Mouse (Mus musculus): ENCODE results near the gene Zmym3. TPM values are rescaled to one million over a fixed set of nuclear protein-coding genes. Genes with fewer than 3 reads are reported as not detected.
"Not testable (repeated sequence)": the region's sequence is repeated elsewhere in the genome, so short reads cannot be mapped to it uniquely, and the experiment has no call there.

Gene Zmym3
- total and polyA plus RNA-seq, 3 experiments = 60.1 to 65.1 (median 60.8) TPM

GRCm38 (mm10) chrX:101376190-101376968, 44.3 kb downstream of the Zmym3 start, which contains the start of gene Gjb1:
Gene Gjb1, plus strand, starts transcription at chrX:101376378.
- no peak for DNase-seq

GRCm38 (mm10) chrX:101372946-101373345, 47.7 kb downstream of the Zmym3 start:
- no peak for DNase-seq

- no peak for DNase-seq
These were observed 50.1 kb downstream of the Zmym3 start for GRCm38 (mm10) chrX:101370573-101370972.

DNA sequence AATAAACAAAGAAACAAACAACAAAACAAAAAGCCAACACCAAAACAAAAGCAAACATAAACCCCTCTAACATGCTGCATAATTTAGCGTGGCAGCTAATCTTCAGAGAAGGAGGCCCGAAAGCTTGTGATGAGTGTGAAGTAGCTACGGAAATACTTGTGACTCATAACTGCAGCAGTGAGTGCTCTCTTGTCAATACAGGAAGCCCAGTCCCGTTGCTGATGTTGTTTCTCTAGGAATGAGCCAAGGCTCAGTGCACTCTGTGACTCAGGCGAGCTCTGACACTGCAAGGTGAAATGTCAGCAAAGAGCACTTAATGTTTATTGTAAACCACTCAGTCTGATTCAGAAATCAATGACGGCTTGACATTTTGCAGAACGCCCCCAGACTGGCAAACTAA, 51.6 kb downstream of the Zmym3 start:
- peak; percentile 55 for DNase-seq

- DNase-seq = not testable (repeated sequence)
These were observed 61.7 kb downstream of the Zmym3 start for GRCm38 (mm10) chrX:101358902-101359301.

Other genes with a start within 250 kb of the Zmym3 start
- gene Snx12, start 198.3 kb downstream of the Zmym3 start, total RNA-seq (2021) = 10 to 100 TPM; 58.8 to 58.9 TPM
- gene Snx12, start 198.3 kb downstream of the Zmym3 start, polyA plus RNA-seq (2012; rRNA removed) = 18.0 and 18.3 TPM in 2 replicates
- 10 to 100 TPM; 25.6 to 32.9 TPM for gene Foxo4, start 166.3 kb downstream of the Zmym3 start, total RNA-seq (2021)
- 39.0 and 42.5 TPM in 2 replicates for gene Foxo4, start 166.3 kb downstream of the Zmym3 start, polyA plus RNA-seq (2012; rRNA removed)
- gene Gm614, start 156.9 kb downstream of the Zmym3 start, total RNA-seq (2021) = not detected
- not detected in 2 replicates for gene Gm614, start 156.9 kb downstream of the Zmym3 start, polyA plus RNA-seq (2012; rRNA removed)
- gene Il2rg, start 152.6 kb downstream of the Zmym3 start, total RNA-seq (2021) = 1 to 10 TPM; 5.9 to 8.4 TPM
- 3.7 TPM in 2 replicates for gene Il2rg, start 152.6 kb downstream of the Zmym3 start, polyA plus RNA-seq (2012; rRNA removed)
- gene Gm20489, start 151.8 kb downstream of the Zmym3 start, total RNA-seq (2021) = not detected
- not detected in 2 replicates for gene Gm20489, start 151.8 kb downstream of the Zmym3 start, polyA plus RNA-seq (2012; rRNA removed)
- 10 to 100 TPM; 30.2 to 36.4 TPM for gene Med12, start 146.8 kb downstream of the Zmym3 start, total RNA-seq (2021)
- gene Med12, start 146.8 kb downstream of the Zmym3 start, polyA plus RNA-seq (2012; rRNA removed) = 132 and 157 TPM in 2 replicates
- 10 to 100 TPM in 1 of 2 experiments, 1 to 10 TPM in 1; 5.2 to 28.2 TPM for gene Nlgn3, start 121.7 kb downstream of the Zmym3 start, total RNA-seq (2021)
- gene Nlgn3, start 121.7 kb downstream of the Zmym3 start, polyA plus RNA-seq (2012; rRNA removed) = 2.8 and 3.9 TPM in 2 replicates
- 1 to 10 TPM in 1 of 2 experiments, not detected in 1; 2.7 TPM for gene Gjb1, start 44.5 kb downstream of the Zmym3 start, total RNA-seq (2021)
- 0.11 and 0.84 TPM in 2 replicates for gene Gjb1, start 44.5 kb downstream of the Zmym3 start, polyA plus RNA-seq (2012; rRNA removed)
- 100 to 1,000 TPM; 208 to 263 TPM for gene Nono, start 8.5 kb upstream of the Zmym3 start, total RNA-seq (2021)
- 31.1 and 46.6 TPM in 2 replicates for gene Nono, start 8.5 kb upstream of the Zmym3 start, polyA plus RNA-seq (2012; rRNA removed)
- gene Itgb1bp2, start 28.2 kb upstream of the Zmym3 start, total RNA-seq (2021) = under 1 TPM; 0.43 to 0.73 TPM
- 0.10 TPM in 1 of 2 replicates, not detected in the other for gene Itgb1bp2, start 28.2 kb upstream of the Zmym3 start, polyA plus RNA-seq (2012; rRNA removed)
- 10 to 100 TPM; 31.8 to 37.3 TPM for gene Taf1, start 111.9 kb upstream of the Zmym3 start, total RNA-seq (2021)
- 0.91 and 1.9 TPM in 2 replicates for gene Taf1, start 111.9 kb upstream of the Zmym3 start, polyA plus RNA-seq (2012; rRNA removed)
- gene Ogt, start 219.2 kb upstream of the Zmym3 start, total RNA-seq (2021) = 100 to 1,000 TPM; 124 to 159 TPM
- gene Ogt, start 219.2 kb upstream of the Zmym3 start, polyA plus RNA-seq (2012; rRNA removed) = 28.2 and 36.5 TPM in 2 replicates

Data from adrenal gland, adult 2 months (tissue).